Mouse (Mus musculus): ENCODE results near the gene Negr1.

Gene Negr1

DNA sequence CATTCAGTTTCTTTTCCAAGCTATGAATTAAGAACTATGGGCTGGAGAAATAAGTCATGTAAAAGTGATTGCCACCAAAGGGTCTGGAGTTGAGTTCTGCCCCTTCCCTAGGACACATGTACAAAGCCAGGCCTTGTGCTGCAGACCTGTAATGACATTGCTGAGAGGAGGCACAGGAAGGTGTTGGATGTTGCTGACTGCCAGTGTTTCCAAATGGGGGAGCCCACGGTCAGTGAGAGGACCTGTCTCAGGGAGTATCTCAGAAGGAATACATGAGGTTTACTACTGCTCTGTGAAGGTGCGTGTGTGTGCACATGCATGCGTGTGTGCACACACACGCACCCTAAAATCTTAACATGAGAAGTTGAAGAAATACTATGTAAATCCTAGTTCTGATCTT, 393.5 kb downstream of the Negr1 start:
- no peak for TF ChIP-seq GATA4 (IDR thresholded peaks at IDR 0.05; ENCODE audit: insufficient replicate concordance, low read length)

DNA sequence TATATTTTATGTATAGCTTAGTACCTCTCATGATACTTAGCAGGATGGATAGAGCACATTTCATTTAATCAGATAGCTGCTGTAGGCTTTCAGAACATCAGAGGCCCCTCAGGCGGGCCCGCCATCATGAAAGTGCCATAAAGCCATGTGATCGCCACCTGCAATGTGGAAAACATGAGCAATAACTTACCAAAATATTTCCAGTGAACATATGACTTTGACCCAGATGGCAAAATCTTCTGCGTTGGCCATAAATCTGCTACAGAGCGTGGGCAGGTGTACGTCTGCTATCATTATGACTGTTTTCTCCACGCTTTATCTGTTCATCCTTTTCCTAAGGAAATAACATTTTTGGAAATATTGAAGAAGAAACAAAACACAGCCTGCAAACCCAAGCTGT, 397.0 kb downstream of the Negr1 start:
- TF ChIP-seq GATA4 (IDR thresholded peaks at IDR 0.05; ENCODE audit: insufficient replicate concordance, low read length), result no peak

DNA sequence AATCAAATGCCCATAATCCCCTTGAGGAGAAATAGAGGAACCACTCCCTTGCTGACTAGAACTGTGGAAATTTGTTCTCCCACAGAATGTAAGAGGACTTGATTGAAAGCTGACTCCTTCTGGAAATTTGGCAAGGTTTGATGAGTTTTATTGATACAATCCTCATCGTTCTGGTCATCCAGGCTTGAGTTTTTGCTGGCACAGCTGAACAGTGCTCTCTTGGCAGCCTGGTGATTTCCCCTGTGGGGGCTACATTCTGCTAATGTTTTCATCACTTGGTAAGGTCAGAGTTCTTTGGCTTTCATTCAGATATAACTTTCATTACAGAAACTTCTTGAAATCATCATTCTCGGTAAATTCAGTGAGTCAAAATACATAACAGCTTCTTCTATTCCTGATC, 407.2 kb downstream of the Negr1 start:
- no peak for TF ChIP-seq GATA4 (IDR thresholded peaks at IDR 0.05; ENCODE audit: insufficient replicate concordance, low read length)

DNA sequence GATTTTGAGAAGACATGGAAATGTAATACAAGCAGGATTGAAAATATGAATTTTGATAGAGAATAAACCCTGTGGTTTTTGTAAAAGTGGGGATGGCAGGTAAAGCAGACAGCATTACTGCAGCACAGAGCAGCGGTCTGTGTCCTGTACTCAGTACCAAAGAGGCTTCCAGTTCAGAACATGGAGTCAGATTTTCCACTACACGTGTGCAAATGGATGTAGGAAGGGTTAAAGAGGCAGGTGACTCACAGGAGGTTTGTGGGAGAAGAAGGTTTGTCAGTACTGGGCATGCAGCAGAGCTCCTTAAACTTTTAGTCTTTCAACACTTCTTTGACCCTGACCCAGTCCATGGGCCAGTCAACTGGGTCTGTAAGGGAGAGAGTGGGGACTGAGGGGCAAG, 409.5 kb downstream of the Negr1 start:
- no peak for TF ChIP-seq GATA4 (IDR thresholded peaks at IDR 0.05; ENCODE audit: insufficient replicate concordance, low read length)

DNA sequence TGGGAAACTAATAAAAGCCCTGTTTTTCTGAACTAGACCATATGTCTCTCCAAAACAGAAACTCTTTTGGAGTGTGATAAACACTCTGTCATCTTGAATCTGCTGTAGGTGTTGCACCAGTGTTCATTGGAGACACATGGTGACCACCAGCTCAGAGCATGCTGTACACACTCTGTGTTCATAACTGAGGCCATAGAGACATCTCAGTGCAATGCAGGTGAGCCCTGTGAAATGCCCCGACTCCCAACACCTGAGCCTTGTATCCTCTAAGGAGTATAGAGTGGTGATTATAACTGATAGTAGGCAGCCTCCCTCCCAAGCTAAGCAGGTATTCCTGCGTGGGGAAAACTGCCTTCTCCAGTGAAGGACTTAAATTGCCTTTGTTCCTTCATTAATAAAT, 415.2 kb downstream of the Negr1 start:
- TF ChIP-seq GATA4 (IDR thresholded peaks at IDR 0.05; ENCODE audit: insufficient replicate concordance, low read length), result no peak

DNA sequence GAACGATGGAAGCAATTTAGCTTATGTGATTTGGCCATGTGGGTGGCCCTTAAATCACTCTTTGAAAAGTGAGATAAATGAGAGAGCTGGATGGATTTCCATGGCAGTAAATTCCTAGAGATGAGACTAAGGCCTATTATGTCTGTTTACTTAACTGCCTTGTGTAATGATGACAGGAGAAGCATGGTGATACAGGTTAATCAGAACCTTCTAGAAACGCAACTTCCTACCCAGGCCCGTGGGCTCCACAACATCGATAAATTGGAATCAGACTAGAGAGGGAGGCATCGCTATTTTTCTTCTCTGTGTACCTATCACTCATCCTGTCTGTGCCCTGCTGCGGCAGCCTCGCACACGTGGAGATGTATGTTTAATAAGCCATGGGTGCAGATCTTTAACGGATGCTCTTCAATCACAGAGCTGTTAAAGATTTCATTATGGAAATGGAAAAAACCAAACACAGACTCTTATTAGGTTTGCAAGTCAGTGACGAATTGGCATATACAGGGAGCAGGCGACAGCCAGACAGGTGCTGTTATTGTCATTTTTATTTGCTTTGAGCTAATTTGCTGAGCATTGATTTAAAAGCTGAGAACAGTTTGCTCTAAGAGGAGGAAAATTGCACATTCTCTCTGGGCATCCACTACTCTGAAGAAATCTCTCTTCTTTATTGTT, 418.6 kb downstream of the Negr1 start:
- no peak for TF ChIP-seq GATA4 (IDR thresholded peaks at IDR 0.05; ENCODE audit: insufficient replicate concordance, low read length)

DNA sequence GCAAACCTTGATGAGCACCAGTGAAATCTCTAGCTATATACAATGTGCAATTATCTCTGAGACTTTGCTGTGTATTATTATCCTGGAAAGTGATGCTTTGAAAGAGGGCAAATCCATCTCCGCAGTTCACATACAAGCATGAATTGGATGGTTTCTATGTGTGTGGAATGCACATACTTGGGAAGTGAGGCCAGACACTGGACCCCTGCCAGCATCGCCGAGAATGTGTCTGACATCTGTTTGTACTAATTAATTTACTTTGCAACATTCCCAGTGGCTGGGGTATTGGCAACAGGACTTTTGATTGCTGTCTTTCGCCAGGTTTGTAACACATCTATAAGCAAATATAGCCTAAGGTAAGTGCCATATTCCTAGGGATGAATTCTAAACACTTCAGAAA, 420.5 kb downstream of the Negr1 start:
- TF ChIP-seq GATA4 (IDR thresholded peaks at IDR 0.05; ENCODE audit: insufficient replicate concordance, low read length), result no peak

DNA sequence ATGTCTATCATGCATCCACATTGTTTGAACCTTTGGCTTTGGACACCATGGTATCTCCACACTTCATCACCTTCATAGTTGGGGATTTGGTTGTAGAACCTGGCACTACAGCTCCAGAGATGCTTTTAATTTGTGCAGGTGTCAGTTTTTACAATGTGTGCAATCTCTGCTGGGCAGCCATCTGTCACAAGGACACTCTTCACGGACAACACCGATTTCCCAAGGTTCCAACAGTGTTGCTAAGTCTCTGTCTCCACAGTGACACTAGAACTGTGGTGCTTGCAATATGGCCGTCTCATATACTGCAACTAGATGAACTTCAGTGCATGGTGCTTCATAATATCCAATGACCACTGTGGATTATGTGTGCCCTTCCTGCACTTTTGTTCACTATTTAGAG, 425.5 kb downstream of the Negr1 start:
- no peak for TF ChIP-seq GATA4 (IDR thresholded peaks at IDR 0.05; ENCODE audit: insufficient replicate concordance, low read length)

DNA sequence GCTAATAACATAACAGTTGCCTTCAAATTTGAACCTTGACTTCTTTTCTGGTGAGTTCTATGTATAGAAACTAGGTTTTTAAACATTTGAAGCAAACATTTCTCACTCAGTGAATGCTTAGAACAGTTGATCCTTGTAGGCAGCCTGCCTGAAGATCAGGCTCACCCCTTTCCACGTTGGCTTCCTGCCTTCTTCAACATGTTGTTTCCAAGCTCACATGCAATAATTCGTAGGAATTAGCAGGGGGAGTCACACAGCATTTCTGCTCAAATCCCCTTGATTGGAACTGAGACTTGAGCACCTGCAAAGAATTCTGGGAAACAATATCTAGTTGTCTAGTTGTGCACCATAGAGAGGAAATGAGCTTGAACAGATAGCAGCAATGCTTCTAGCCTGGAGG, 430.6 kb downstream of the Negr1 start:
- no peak for TF ChIP-seq GATA4 (IDR thresholded peaks at IDR 0.05; ENCODE audit: insufficient replicate concordance, low read length)

DNA sequence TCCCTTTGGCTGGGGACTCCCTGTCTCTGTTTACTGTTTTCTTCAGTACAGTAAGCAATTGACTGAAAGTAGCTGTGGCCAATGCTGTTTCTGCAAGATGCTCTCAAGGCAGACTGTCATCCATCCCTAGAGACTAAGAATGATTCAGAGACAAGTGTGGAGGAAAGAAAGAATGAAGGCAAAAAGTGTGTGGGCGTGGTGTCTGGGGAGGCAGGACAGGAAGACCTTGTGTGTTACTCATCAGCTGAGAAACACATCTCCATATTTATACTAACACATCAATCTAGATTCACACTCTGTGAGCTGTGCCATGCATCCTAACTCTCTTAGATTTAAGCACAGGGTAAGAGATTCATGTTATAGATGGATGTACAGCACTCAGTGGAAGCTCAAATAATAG, 431.2 kb downstream of the Negr1 start:
- no peak for TF ChIP-seq GATA4 (IDR thresholded peaks at IDR 0.05; ENCODE audit: insufficient replicate concordance, low read length)

DNA sequence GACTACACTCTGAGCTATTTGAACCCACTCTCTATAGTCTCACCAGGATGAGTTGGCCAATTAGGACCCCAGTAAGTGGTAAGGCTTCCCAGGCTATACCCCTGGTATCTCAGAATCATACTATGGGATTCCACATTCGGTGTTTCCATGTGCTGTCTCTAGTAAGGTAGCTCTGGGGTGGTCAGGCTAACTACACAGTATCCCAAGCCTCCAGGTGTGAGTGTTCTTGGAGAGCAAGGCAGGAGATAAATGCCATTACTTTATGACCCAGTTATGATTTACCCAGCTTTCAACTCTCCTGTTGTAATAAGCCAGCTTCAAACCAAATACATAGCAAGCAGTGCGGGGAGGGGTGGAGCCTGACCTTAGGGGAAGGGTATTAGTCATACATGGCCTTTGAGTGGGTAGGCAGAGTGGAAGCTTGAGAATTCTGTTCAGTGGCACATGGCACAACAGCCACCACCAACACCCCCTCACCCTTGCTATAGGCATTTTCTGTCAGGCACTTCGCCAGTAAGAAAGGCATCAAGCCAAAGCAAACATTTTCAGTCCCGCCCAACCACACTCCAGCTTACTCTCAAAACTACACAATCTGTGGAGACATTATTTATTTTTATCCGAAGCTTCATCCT, 437.7 kb downstream of the Negr1 start:
- TF ChIP-seq GATA4 (IDR thresholded peaks at IDR 0.05; ENCODE audit: insufficient replicate concordance, low read length), result no peak

DNA sequence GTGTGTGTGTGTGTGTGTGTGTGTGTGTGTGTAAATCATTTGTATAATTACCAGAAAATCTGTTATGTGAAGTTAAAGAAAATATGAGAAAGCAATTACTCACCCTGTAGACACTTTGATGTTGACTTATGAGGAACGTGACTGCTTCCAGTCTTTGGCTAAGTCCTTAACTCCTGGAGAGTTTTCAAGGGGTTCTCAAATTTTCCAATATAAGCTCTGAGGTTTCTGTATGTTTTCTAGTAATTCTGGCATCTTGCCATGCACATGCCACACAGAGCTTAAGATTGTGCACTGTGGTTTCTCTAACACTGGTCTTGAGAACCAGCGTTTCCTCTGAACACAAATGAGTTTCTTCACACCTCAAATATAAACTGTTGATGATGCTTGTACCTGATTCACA, 460.0 kb downstream of the Negr1 start:
- TF ChIP-seq GATA4 (IDR thresholded peaks at IDR 0.05; ENCODE audit: insufficient replicate concordance, low read length), result no peak

DNA sequence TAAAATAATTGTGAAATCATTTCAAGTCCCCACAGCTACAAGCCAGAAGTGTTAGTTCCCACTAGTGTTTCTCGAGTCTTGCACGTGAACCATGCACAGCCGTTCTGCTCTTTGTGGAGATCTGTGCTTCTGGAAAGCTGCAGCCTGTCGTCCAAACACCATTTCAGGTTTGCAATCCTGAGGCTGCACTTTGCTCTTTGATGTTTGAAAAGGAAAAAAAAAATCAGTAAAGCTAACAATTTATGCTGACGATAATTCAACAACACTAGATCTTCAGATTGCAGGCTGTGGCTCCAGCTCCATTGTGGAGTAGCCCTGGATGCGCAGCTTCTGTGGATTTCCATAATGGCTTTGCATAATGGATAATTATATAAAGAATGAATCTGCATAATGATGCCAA, 463.0 kb downstream of the Negr1 start:
- TF ChIP-seq GATA4 (IDR thresholded peaks at IDR 0.05; ENCODE audit: insufficient replicate concordance, low read length), result peak; percentile 84; the same call in 1 of the 2 replicates

DNA sequence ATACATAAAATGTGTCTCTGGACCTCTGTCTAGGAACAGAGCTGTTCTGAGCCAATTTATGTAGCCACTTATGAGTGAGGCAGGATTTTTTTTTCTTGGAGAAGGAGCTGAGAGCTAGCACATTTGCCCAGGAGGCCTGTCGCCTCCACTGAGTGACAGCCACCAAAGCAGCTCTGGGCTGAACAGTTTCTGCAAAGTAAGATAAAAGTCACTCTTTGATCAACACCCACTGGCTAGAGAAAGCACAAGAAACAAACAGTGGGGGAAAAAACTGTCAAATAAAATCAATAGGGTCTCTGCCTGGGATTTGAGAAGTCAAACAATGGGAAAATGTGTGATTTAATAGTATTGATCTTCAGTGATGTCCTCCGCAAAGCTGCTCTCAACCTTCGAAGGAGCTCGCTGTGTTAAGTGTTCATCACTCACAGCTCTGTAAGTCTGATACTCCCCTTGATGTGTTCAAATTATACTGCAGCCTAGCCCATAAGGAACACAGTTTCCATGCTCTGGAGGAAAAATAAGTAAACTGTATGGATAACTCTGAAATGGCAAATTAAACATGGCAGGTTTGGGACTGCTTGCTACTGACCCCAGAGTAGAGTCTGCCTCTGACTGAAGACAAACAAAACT, 470.0 kb downstream of the Negr1 start:
- no peak for TF ChIP-seq GATA4 (IDR thresholded peaks at IDR 0.05; ENCODE audit: insufficient replicate concordance, low read length)

DNA sequence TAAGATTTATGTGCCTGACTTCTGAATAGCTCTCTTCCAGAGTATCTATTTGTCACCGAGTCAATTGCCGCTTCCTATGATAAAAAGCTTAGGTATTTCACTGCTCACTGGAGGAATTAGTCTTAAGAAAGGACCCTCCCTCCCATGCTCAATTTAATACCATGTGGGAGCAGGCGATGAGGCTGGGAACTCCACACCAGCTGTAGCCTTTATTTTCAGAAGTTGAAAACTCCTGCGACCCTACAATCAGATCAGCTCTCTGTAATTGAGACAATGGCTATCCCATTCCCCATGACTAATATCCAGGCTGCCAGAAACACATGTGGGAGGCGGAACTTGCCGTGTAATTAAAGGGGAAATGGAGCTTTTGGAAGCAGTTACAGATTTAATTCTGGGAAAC, 474.4 kb downstream of the Negr1 start:
- TF ChIP-seq GATA4 (IDR thresholded peaks at IDR 0.05; ENCODE audit: insufficient replicate concordance, low read length), result no peak

DNA sequence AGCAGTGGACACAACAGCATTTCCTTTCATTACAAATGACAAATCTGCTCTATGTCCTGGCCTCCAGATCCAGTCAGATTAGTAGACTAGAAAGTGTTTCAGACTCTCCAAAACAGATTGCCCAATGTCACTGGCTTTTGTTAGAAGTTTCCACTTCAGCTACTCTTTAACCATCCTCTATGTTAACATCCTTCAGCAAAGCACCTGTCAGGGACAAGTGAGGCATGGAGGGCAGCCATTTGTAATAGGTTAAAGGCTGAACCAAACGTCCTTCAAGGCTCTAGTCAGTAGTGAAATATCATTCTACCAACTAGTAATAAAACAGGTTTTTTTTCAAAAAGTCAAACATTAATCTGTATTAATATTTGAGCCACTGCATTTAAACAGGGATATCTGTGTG, 475.0 kb downstream of the Negr1 start:
- TF ChIP-seq GATA4 (IDR thresholded peaks at IDR 0.05; ENCODE audit: insufficient replicate concordance, low read length), result no peak

DNA sequence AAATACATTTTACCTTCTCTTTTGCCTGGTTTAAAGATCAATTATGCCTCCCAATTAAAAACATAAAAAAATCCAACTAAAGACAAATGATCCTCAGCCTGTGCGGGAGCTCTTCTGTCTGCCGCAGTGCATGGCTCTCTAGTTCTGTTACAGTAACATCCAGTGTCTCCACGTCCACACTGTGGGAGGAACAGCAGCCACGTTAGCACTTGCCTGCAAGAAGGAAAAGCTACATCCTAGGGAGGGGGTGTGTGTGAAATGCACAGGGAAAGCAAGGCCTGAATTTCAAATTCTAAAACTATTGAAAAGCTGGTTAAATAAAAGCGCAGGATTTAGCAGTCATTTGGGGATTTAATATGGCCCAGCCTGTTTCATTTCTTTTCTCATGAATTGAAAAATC, 479.0 kb downstream of the Negr1 start:
- no peak for TF ChIP-seq GATA4 (IDR thresholded peaks at IDR 0.05; ENCODE audit: insufficient replicate concordance, low read length)

All from liver, adult (tissue).